Mouse (Mus musculus) left cerebral cortex, adult 8-10 months (tissue): ENCODE data around the gene Atrnl1. TPM values are rescaled to one million over a fixed set of nuclear protein-coding genes. Genes with fewer than 3 reads are reported as not detected.

Experiments used
- DNase-seq, 2 experiments: peaks; one replicate each; pipeline ENCODE4 v3.0.0; 2022; ENCODE audit warnings: low spot score in 2 of 2
- total RNA-seq, 4 experiments: library from RNA; stranded (reverse); gene quantifications; 2 replicates each; pipeline ENCODE4 v1.2.4; 2022

The Atrnl1 gene
- total RNA-seq, 4 experiments from 2014 or later, result 89.3 to 99.2 (median 94.1) TPM

DNA sequence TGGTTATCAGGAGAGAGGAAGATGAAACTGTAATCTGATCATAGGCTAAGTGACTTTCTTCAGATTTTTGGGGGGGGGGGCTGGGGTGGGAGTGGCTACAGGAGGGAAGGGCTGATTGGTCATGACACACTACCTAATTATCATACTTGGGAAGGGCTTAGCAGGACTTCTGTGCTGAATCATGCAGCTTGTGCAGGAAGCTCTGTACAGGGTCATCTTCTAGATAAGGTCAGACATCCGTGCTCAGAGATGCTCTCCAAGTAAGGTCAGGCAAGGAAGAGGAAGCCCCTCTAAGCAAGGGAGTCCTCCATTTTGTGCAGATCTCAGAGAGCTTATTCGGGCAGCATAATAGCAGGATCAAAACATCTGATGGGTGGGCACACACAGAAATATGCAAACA lies 454.7 kb downstream of the Atrnl1 start:
- no peak for DNase-seq

DNA sequence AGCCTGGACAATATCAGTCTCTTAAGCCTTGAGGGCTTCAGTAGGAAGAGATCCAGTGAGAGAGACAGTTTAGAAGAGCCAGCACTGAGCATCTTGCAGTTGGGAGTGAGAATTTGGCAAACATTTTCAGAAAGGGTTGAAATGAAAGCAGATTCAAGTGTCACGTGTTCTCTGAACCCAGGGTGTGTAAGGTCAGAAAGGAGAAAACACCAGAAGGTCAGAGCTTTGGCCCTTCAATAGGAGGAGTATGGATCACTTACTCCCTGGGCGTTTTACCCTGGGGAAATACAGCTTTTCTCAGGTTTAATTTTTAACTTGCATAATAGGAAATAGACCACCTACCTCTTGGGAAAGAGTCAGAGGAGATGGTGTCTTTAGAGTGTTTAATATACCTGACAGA lies 457.3 kb downstream of the Atrnl1 start:
- DNase-seq, result no peak

DNA sequence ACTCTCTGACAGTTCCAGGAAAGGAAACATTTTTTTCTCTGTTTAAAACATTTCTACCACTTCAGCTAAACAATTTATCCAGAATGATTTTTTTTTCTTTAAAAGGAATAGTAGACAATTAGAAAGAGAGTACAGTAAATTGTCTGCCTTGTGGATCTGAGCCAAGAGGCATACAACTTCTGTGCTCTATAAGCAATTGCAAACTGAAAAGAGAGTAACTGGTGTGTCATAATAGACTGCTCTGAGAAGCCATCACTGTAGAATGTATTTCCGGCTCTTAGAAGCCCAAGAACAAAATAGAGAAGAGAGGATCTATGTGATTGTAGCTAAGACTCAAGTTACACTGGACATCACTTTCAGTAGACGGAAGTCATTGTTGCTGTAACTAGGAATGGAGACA lies 458.1 kb downstream of the Atrnl1 start:
- DNase-seq, result no peak

DNA sequence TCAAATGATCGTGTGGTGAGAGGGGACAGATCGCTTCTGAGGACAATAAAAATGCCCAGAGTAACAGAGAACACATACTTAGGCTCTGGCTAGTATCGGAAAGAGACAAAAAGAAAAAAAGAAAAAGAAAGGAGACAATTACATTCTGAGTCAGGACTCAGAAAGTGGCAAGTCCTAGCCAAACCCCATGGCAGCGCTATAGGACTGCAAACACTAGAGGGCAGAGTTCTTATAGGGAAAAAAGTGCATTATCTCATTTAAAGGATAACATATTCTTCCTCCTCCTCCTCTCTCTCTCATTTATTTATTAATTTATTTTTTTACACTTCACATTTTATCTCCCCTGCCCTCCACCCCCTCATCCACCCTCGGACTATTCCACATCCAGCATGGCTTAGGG lies 461.6 kb downstream of the Atrnl1 start:
- DNase-seq, result no peak

GRCm38 (mm10) chr19:58072846-58073245 lies 462.0 kb downstream of the Atrnl1 start:
- no peak for DNase-seq

DNA sequence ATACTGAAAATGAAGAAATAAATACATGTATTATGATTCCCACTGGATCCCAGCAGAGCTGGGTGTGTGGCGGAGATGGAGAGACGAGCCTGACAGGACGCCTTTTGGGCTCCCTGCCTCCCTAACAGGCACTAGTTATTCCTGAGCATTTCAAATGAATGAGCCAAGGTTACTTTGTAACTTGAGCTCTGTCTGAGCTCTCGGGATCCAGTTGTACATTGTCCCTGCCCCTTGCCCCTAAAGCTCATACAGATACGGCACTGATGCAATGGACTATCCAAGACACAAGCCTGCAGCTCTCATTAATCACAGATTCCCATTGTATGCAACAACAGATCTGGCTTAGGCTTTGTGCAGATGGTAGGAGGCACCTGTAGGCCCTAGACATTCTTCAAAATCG lies 464.4 kb downstream of the Atrnl1 start:
- no peak for DNase-seq

- DNase-seq, result no peak
These were observed 466.1 kb downstream of the Atrnl1 start for GRCm38 (mm10) chr19:58076961-58077371.

- no peak for DNase-seq
These were observed 466.8 kb downstream of the Atrnl1 start for GRCm38 (mm10) chr19:58077529-58078070.

- no peak for DNase-seq
These were observed 469.3 kb downstream of the Atrnl1 start for GRCm38 (mm10) chr19:58080168-58080567.

- DNase-seq, result peak in 1 of 2 experiments; percentile 51
These were observed 471.9 kb downstream of the Atrnl1 start for GRCm38 (mm10) chr19:58082751-58083150.

DNA sequence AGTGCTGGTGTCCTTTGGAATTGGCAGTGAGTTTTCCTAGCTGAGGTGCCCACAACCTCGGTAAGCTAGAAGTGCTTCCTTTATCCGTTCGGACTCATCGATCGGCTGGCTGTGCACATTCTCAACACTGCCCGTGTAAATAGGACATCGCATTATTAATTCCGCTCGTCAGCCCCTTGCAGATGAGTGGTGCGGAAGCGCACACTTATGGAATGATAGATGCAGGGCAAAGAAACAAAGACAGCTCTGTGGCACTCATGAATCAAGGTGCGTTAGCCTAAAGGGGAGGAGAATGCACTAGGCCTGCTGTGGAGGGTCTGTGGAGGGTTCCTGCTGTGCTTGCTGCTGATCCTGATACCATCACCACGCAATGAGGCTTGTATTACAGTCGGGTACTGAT lies 474.0 kb downstream of the Atrnl1 start:
- DNase-seq, result no peak

GRCm38 (mm10) chr19:58086734-58087133 lies 475.9 kb downstream of the Atrnl1 start:
- DNase-seq, result no peak

DNA sequence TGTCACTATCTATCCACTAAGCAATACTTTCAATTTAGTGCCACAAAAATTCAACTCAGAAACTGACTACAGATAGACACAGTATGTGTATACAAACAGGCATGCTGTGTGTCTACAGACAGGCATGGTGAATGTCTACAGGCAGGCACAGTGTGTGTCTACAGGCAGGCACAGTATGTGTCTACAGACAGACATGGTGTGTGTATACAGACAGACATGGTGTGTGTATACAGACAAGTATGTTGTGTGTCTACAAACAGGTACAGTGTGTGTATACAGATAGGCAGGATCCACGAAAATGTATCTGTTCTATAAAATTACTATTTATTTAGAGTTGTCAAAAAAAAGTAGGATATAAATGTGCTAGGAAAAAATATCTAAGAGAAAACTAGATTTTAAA lies 477.1 kb downstream of the Atrnl1 start:
- no peak for DNase-seq

- no peak for DNase-seq
These were observed 477.6 kb downstream of the Atrnl1 start for GRCm38 (mm10) chr19:58088433-58088832.

DNA sequence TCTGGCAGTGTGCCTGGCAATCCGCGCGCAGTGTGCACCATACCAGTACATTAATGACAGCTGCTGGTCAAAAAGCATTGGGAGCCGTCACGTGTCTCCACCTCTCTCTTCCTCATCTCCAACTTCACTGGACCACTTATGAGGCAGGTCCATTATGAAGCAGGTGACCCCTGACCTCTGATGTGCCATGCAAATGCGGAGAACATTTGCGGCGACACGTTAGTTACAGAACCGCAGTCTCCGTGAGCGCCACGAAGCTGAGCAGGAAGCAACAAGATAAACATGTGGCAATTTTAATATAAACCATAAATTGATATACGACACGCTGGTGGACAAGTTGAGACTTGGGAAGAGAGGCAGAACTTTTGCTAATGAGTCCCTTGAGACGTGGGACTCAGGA lies 481.1 kb downstream of the Atrnl1 start:
- no peak for DNase-seq

DNA sequence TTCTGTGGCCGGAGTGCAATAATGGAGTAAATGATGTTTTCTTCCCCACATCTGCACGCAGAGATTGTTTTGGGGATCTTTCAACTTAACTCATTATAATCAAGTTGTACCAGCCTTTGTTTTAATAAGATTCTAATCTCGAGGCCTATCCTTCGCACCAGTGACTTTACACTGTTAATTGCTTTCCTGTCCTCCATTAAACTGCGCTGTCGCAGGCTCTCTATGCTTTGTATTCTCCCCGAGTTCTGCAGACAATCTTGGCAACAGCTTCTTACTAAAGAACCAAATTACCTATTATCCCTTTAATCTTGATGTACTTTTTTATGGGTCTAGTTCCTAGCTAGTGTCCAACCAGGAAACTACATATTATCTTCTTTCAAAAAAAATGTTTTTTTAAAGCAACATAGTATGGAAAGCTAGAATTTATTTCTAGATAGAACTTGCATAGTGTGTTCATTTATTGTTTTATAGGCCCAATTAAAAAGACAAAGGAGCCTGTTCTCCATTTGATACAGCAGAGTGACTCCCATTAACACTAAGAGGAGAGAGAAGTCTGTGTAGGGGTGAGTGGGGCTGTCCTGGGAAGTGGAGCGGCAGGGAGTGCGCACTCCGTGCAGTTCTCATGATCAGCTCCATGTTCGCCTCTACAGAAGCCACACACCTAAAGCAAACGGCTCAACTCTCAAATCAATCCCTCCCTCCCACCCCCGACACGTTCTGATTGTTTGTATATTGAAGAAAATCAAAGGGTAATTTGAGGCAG lies 484.1 kb downstream of the Atrnl1 start:
- DNase-seq, result no peak

DNA sequence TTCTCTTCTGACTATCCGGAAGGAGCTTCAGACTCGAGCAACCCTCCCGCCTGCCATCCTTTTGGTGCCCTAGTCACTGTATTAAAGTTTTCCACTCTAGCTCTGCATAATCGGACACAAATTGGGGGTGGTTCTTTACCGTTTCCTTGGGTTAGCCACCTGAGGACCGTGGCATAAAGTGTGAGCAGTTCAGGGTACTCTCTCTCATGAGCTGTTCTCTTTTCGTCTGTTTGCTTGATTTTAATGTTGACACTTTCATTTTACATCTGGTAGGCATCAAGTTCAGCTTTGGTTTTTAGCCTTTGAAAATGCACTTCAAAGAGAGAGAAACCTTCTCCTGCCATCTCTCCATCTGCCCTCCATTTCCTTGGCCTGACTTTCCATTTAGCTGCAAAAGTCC lies 484.9 kb downstream of the Atrnl1 start:
- DNase-seq, result no peak

GRCm38 (mm10) chr19:58097195-58097594 lies 486.4 kb downstream of the Atrnl1 start:
- DNase-seq, result no peak

GRCm38 (mm10) chr19:58099539-58099938 lies 488.7 kb downstream of the Atrnl1 start:
- no peak for DNase-seq

GRCm38 (mm10) chr19:58100381-58100780 lies 489.5 kb downstream of the Atrnl1 start:
- no peak for DNase-seq

GRCm38 (mm10) chr19:58104544-58104943 lies 493.7 kb downstream of the Atrnl1 start:
- DNase-seq, result peak in 1 of 2 experiments; percentile 47

DNA sequence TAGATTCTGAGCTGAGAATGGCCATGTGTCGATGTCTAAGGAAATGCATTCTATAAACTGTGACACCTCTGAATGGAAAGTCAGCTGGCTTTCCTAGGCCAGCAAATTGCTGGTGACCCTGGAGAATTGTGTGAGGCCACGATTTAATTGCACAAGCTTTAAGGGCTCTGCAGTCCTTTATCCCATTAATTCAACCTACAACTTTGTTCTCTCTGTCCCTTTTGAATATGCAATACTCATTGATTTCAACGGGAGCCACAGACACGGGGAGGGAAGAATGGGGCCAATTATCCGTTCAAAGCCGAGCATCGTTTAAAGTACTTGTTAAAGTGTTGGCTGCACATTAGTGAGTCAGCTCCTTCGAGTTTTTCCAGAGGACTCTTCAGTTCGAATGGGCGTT lies 496.8 kb downstream of the Atrnl1 start:
- no peak for DNase-seq

GRCm38 (mm10) chr19:58110491-58110890 lies 499.7 kb downstream of the Atrnl1 start:
- DNase-seq, result no peak
